Mouse (Mus musculus): ENCODE data around the gene Nfkbie.

Gene Nfkbie

GRCm38 (mm10) chr17:45596631-45597396 is 41.3 kb downstream of the Nfkbie start:
- in situ Hi-C loops (cut with MboI), result no loop called here

- in situ Hi-C loops (cut with MboI), result no loop called here
Measured at GRCm38 (mm10) chr17:45597787-45598186, 42.3 kb downstream of the Nfkbie start.

- in situ Hi-C loops (cut with MboI), result no loop called here
Measured at GRCm38 (mm10) chr17:45598376-45598775, 42.9 kb downstream of the Nfkbie start.

- in situ Hi-C loops (cut with MboI), result no loop called here
Measured at GRCm38 (mm10) chr17:45598891-45599290, 43.4 kb downstream of the Nfkbie start.

GRCm38 (mm10) chr17:45599446-45600242 is 44.1 kb downstream of the Nfkbie start, which contains the start of gene Slc29a1:
Slc29a1 (minus strand) TSS chr17:45599606.
- in situ Hi-C loops (cut with MboI), result no loop called here

GRCm38 (mm10) chr17:45600267-45600666 is 44.8 kb downstream of the Nfkbie start:
- in situ Hi-C loops (cut with MboI), result no loop called here

GRCm38 (mm10) chr17:45601325-45601724 is 45.8 kb downstream of the Nfkbie start:
- in situ Hi-C loops (cut with MboI), result no loop called here

- in situ Hi-C loops (cut with MboI), result no loop called here
Measured at GRCm38 (mm10) chr17:45601877-45602304, 46.4 kb downstream of the Nfkbie start, which contains the start of gene Mymx. Mymx (minus strand) TSS chr17:45602102.

GRCm38 (mm10) chr17:45602984-45603383 is 47.5 kb downstream of the Nfkbie start:
- in situ Hi-C loops (cut with MboI), result no loop called here

- in situ Hi-C loops (cut with MboI), result no loop called here
Measured at GRCm38 (mm10) chr17:45606992-45607879, 51.7 kb downstream of the Nfkbie start.

- in situ Hi-C loops (cut with MboI), result no loop called here
Measured at GRCm38 (mm10) chr17:45608396-45608795, 52.9 kb downstream of the Nfkbie start.

- in situ Hi-C loops (cut with MboI), result no loop called here
Measured at GRCm38 (mm10) chr17:45610144-45610866, 54.8 kb downstream of the Nfkbie start.

GRCm38 (mm10) chr17:45612008-45612407 is 56.5 kb downstream of the Nfkbie start:
- in situ Hi-C loops (cut with MboI), result no loop called here
